Mouse (Mus musculus) forebrain, embryonic 14.5 days (tissue): ENCODE results near the gene Arrdc3. TPM values are rescaled to one million over a fixed set of nuclear protein-coding genes. Genes with fewer than 3 reads are reported as not detected.

ENCODE experiments used
- ATAC-seq: fragments of 200-750 bp; cut with Nextera tagmentation; 2 replicates; pipeline ENCODE4 v1.8.0; 2017; ENCODE audit warnings: mild to moderate bottlenecking, moderate library complexity
- DNase-seq: peaks from one replicate; pipeline ENCODE4 v3.0.0-alpha.2; 2015; ENCODE audit warnings: low spot score
- H3K27ac ChIP-seq: fragments of 300-500 bp; sonication (generic); 2 replicates; pipeline ENCODE4 v1.5.1; 2014; ENCODE audit warnings: low read depth, mild to moderate bottlenecking, control low read depth, low read length, moderate library complexity
- H3K27me3 ChIP-seq: fragments of 300-500 bp; sonication (generic); replicated peaks from 2 replicates; pipeline ENCODE4 v1.6.1; 2014; ENCODE audit warnings: low read length, control low read depth, mixed read lengths; ENCODE audit not compliant: control insufficient read depth, insufficient read depth
- H3K36me3 ChIP-seq: fragments of 300-500 bp; sonication (generic); 2 replicates; pipeline ENCODE4 v1.6.1; 2014; ENCODE audit warnings: low read length, control low read depth; ENCODE audit not compliant: control insufficient read depth, insufficient read depth
- H3K4me1 ChIP-seq: fragments of 300-500 bp; sonication (generic); 2 replicates; pipeline ENCODE4 v1.6.1; 2014; ENCODE audit warnings: antibody characterized with exemption, low read length, control low read depth; ENCODE audit not compliant: control insufficient read depth, insufficient read depth
- H3K4me2 ChIP-seq: fragments of 300-500 bp; sonication (generic); 2 replicates; pipeline ENCODE4 v1.6.1; 2014; ENCODE audit warnings: mild to moderate bottlenecking, control low read depth, low read length
- H3K4me3 ChIP-seq: fragments of 300-500 bp; sonication (generic); 2 replicates; pipeline ENCODE4 v1.5.1; 2014; ENCODE audit warnings: low read depth, low read length, control low read depth
- H3K9ac ChIP-seq: fragments of 300-500 bp; sonication (generic); 2 replicates; pipeline ENCODE4 v1.6.1; 2014; ENCODE audit warnings: mild to moderate bottlenecking, low read length, control low read depth, moderate library complexity
- H3K9me3 ChIP-seq: fragments of 300-500 bp; sonication (generic); replicated peaks from 2 replicates; pipeline ENCODE4 v1.6.1; 2016; ENCODE audit warnings: low read length, control low read depth, mixed read lengths; ENCODE audit not compliant: control insufficient read depth
- WGBS: fragments of 180-500 bp; shearing (Covaris S2); extraction: QIAGEN DNeasy Blood & Tissue Kit; methylation state at CpG from one replicate; pipeline ENCODE4 v1.1.7; 2014; 5-methylcytosine and 5-hydroxymethylcytosine counted together
- polyA plus RNA-seq: library from polyadenylated mRNA; unstranded; fragments of >200 nt; fragmentation: Nextera tagmentation; extraction: Ambion mirVana; gene quantifications from 2 replicates; pipeline ENCODE4 v1.2.1, GENCODE M21; 2014

Gene Arrdc3
- polyA plus RNA-seq, 1 experiment from 2014 or later, result 77.6 TPM

- Histone ChIP-seq H3K36me3 (no peaks in the 10 kb centered on the region), H3K4me3 (no peak overlapping the region), H3K27me3 (no peaks in the 10 kb centered on the region), H3K27ac (no peak overlapping the region), H3K9me3 (no peaks in the 10 kb centered on the region), H3K4me1 (no peaks in the 10 kb centered on the region), H3K9ac (no peak overlapping the region), H3K4me2 (no peak overlapping the region)
- ATAC-seq (no peak), DNase-seq (no peak)
- 89% methylated on average over 2 of the region's 2 CpGs for WGBS
These were observed 53.2 kb downstream of the Arrdc3 start for GRCm38 (mm10) chr13:80936426-80936825.

DNA sequence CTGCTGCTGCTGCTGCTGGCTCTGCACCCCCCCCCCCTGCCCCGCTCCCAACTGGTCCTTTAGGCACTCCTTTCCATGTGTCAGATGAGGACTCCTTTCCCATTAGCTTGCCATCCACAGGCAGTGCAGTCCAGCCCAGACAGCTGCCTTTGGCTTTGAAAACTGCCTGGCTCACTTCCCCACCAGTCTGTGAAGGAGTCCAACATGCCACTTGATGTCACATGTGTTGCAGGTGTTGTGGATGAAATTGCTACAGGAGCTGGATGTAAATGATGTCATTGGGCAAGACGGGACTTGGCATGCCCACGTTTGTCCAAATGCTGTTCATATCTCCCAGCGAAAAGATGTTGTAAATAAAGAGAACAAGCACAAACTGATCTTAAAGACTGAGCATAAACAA, 56.0 kb downstream of the Arrdc3 start:
- DNase-seq, result no peak
- 82% methylated on average over 4 of the region's 4 CpGs for WGBS

GRCm38 (mm10) chr13:80939866-80940265, 56.7 kb downstream of the Arrdc3 start:
- ATAC-seq (no peak), DNase-seq (no peak)
- H3K9ac ChIP-seq, result no peak overlapping the region
- H3K4me2 ChIP-seq, result no peak overlapping the region
- no peak overlapping the region for H3K4me3 ChIP-seq
- no peaks in the 10 kb centered on the region for H3K4me1 ChIP-seq
- no peaks in the 10 kb centered on the region for H3K9me3 ChIP-seq
- H3K27me3 ChIP-seq, result no peaks in the 10 kb centered on the region
- no peak overlapping the region for H3K27ac ChIP-seq
- 87% methylated on average over 1 of the region's 1 CpGs for WGBS
- no peaks in the 10 kb centered on the region for H3K36me3 ChIP-seq

More for the DNA sequence above, 56.0 kb downstream of the Arrdc3 start:
- Histone ChIP-seq H3K27ac (no peak overlapping the region), H3K4me2 (no peak overlapping the region), H3K9ac (no peak overlapping the region), H3K36me3 (no peaks in the 10 kb centered on the region), H3K9me3 (no peaks in the 10 kb centered on the region), H3K27me3 (no peaks in the 10 kb centered on the region), H3K4me3 (no peak overlapping the region), H3K4me1 (no peaks in the 10 kb centered on the region)
- ATAC-seq, result no peak

DNA sequence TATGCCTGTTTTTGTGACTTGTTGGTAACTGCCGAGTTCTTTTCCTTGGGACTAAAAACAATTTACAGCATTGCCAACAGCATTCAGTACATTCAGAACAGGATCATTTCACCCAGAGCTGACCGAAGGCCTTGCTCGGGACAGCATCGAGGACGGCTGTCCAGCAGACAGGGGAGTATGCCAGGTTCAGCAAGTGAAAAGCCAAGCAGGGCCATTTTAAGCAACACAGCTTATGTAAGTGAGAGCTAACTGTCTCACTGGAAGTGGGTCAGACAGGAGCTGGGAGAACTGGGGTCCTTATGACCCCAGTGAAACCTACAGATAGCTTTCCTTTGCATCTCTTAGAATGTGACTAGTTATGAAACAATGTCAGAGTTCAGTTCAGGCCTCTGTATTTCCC, 57.2 kb downstream of the Arrdc3 start:
- Histone ChIP-seq H3K9me3 (no peaks in the 10 kb centered on the region), H3K36me3 (no peaks in the 10 kb centered on the region), H3K4me1 (no peaks in the 10 kb centered on the region), H3K4me3 (no peak overlapping the region), H3K4me2 (no peak overlapping the region), H3K27ac (no peak overlapping the region), H3K9ac (no peak overlapping the region), H3K27me3 (no peaks in the 10 kb centered on the region)
- no peak for ATAC-seq
- WGBS, result 91% methylated on average over 5 of the region's 5 CpGs
- no peak for DNase-seq

GRCm38 (mm10) chr13:80940860-80941630, 57.9 kb downstream of the Arrdc3 start:
- DNase-seq (no peak), ATAC-seq (no peak)
- H3K27me3 ChIP-seq, result no peaks in the 10 kb centered on the region
- H3K4me3 ChIP-seq, result no peak overlapping the region
- H3K27ac ChIP-seq, result no peak overlapping the region
- H3K9ac ChIP-seq, result no peak overlapping the region
- no peaks in the 10 kb centered on the region for H3K36me3 ChIP-seq
- H3K9me3 ChIP-seq, result no peaks in the 10 kb centered on the region
- H3K4me2 ChIP-seq, result no peak overlapping the region
- 72% methylated on average over 10 of the region's 10 CpGs for WGBS
- H3K4me1 ChIP-seq, result no peaks in the 10 kb centered on the region

DNA sequence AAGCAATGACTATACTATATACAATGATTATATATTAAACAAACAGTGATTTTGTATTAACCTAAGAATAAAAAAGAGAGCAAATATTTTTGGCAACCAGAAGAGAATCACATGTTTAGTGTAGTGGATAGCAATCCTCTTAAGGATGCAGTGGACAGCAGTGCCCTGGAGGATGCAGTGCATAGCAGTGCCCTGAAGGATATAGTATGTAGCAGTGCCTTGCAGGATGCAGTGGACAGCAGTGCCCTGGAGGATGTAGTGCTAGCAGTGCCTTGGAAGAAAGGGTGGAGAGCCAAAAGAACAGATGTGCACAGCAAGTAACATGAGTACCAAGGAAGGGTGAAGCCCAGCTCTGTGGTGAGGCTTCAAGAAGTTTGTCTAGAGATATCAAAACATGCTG, 61.3 kb downstream of the Arrdc3 start:
- DNase-seq, result no peak
- H3K27ac ChIP-seq, result no peak overlapping the region
- no peaks in the 10 kb centered on the region for H3K4me1 ChIP-seq
- no peaks in the 10 kb centered on the region for H3K27me3 ChIP-seq
- H3K9ac ChIP-seq, result no peak overlapping the region
- no peak for ATAC-seq
- H3K4me3 ChIP-seq, result no peak overlapping the region
- H3K9me3 ChIP-seq, result no peaks in the 10 kb centered on the region
- H3K36me3 ChIP-seq, result no peaks in the 10 kb centered on the region
- no peak overlapping the region for H3K4me2 ChIP-seq
